Mouse (Mus musculus) small intestine, adult 2 months (tissue): ENCODE results near the gene Anapc10.

Experiments used
- CTCF ChIP-seq: fragments of 200-500 bp; IDR thresholded peaks from 2 replicates; pipeline ENCODE4 v1.5.1; 2012; ENCODE audit warnings: low read depth, mild to moderate bottlenecking, control low read depth, inconsistent platforms, low read length, moderate library complexity, mixed read lengths; ENCODE audit not compliant: insufficient replicate concordance, insufficient read length; ENCODE audit errors: extremely low read depth
- POLR2A ChIP-seq: fragments of 200-500 bp; IDR thresholded peaks from 2 replicates; pipeline ENCODE4 v1.6.1; 2012; ENCODE audit warnings: low read depth, mild to moderate bottlenecking, control low read depth, inconsistent platforms, low read length, moderate library complexity

DNA sequence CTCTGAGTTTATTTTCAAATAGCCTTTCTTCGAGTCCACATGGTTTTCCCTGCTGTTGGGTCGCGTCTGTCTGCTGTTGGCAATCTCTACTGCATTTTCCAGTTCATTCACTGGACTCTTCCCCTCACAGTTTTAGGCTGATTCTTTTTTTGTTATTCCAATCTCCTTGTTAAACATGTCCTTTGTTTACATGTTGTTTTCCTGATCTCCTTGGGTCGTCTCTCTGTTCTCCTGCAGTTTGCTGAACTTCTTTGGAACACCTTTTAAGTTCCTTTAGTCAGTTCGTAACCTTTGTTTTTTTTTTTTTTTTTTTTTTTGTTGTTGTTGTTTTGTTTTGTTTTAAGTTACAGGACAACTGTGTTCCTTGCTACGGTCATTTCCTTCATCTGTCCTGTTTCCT is 92.9 kb downstream of the Anapc10 start:
- TF ChIP-seq CTCF (no peak), POLR2A (no peak)
